Mouse (Mus musculus): ENCODE data around the gene Stk4.

Stk4 gene

DNA sequence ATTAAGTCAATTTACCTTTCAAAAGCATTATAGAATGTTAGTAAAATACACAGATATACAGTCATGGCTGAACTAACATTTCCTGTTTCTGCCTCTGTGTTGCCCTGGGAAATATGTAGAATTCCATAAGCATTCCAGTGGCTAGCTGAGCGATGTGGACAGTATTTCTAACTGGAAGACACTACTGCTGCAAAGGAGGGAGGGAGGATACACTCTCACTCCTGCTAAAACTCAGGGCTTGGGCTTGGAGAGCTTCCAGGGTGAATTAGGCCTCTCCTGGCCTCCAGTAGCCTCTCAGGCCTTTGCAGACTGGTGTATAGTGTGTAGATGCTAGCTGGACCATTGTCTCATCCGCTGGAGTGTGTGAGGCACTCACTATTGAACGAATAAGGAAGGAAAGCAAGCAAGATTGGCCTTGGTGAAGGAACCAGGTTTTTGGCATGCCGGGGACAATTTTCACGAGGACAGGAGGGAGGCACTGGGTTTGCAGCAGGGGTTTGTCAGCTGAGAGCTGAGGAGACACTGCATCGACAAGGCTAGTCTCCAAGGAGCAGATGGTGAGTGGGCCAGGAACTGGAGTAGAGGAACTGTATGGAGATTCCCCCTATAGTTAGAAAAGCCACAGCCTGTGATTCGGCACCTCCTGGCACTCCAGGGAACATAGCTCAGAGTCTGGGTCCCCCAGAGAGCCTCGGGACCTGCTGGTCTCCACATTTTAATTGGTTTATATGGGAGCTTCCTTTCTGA lies 104.7 kb downstream of the Stk4 start:
- peak; percentile 30 for DNase-seq

GRCm38 (mm10) chr2:164175850-164176249 lies 105.7 kb downstream of the Stk4 start:
- DNase-seq = no peak

DNA sequence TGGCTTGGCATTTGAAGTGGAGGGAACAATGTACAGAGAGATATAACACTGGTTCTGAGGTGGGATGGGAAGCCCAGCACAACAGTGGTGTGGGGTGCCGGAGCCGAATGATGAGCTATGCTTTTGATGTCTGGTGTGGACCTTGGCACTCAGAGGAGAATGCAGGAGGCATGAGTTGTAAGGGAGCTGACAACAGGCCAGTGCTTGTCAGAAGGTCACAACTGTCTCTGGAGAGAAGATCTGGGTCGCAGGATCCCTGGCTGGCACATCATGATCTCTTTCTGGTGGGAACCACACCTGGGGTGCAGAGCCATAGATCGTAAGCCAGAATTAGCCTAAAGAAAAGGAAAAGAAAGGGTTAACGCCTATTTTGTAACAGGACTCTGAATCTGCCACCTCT lies 107.7 kb downstream of the Stk4 start:
- no peak for DNase-seq

- no peak for DNase-seq
These were observed 110.0 kb downstream of the Stk4 start for GRCm38 (mm10) chr2:164180124-164180523.

GRCm38 (mm10) chr2:164180770-164181169 lies 110.6 kb downstream of the Stk4 start:
- DNase-seq = no peak

GRCm38 (mm10) chr2:164182692-164183255 lies 112.7 kb downstream of the Stk4 start, which contains the start of gene Wfdc5:
Wfdc5 (minus strand) TSS chr2:164182742.
- no peak for DNase-seq

GRCm38 (mm10) chr2:164183340-164183739 lies 113.2 kb downstream of the Stk4 start:
- DNase-seq = no peak

- DNase-seq = no peak
These were observed 114.1 kb downstream of the Stk4 start for GRCm38 (mm10) chr2:164184145-164184719.

DNA sequence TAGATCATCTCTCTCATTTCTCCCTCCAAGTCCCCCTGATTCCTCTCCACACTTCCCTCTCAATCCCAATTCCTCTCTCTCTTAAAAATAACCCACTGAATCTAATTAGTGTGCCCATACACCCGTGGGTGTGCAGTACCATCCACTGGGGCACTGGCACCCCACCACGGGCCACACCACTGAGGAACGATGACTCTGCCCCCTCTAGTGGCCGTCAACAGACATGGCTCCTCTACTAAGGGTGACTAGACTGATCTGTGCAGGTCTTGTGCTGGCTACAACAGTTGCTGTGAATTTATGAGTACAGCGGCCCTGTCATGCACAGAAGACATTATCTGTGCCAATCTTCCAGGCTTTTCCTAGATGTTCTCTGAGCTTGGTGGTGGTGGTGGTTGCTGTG lies 118.6 kb downstream of the Stk4 start:
- no peak for DNase-seq

- DNase-seq = no peak
These were observed 120.5 kb downstream of the Stk4 start, which contains the start of gene Wfdc12 for GRCm38 (mm10) chr2:164190576-164190975. Wfdc12 (minus strand) TSS chr2:164190608.

DNA sequence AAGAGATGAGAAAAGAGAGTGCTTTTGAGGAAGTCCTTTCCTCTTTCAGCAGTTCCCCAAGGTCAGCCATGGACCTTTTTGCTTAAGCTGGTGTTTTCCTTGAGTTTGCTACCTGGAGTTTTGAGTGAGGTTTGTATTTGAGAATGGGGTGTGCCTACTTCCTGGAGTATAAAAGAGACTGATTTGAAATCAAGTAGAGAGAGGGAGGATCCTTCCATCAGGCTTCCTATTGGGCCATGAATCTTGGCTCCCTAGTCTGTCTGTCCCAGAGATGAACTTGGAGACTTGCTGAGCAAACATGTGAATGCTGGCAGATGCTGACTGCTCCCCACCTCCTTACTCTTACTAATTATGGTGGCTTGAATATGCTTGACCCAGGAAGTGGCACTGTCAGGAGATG lies 122.2 kb downstream of the Stk4 start:
- DNase-seq = no peak

GRCm38 (mm10) chr2:164194959-164195630 lies 125.0 kb downstream of the Stk4 start:
- DNase-seq = no peak

DNA sequence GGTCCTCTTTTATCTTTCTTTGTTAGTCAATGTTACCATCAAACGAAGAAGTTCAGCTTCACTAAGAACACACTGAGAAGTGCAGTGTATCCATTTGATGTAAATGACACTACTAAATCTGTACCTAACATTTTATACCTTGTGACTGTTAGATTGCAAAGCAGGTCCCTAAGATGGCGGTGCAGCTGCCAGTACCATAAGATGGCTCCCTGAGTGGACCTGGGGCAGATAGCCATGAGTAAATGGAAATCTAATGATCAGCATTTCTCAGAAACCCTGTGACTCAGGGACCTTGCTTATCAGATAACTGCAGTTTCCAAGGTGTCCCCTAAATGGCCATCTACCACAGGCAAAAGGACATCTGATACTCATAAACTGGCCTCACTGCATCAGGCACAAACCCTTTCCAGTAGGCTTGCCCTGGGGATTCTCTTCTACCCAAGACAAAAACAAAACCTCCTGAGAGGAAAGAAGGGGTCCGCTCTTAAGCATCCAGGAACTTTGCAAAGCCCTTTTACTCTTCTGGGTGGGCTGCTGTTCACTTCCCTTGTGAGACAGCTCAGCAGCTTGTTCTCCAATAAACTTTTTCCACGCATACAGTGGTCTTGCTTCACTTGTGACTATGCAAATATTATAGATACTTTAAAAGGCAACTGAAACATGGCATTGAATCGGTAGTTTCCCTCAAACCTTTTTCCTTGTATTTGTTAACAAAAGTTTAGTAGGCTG lies 126.0 kb downstream of the Stk4 start:
- DNase-seq = no peak

DNA sequence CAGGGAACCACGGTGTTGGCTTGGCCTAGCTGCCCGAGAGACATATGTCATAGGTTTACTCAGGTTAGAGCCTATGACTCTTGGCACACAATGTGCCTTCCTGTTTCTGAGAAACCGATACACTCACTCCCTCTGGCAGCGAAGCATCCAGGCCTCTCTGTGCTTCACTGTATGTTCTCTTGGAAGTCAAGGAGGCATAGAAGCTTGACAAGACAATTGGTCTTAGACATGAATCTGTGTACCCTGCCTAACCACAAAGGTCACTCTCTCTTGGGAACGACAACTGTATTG lies 126.5 kb downstream of the Stk4 start:
- no peak for DNase-seq

- DNase-seq = no peak
These were observed 129.7 kb downstream of the Stk4 start, which contains the start of gene Wfdc15a for GRCm38 (mm10) chr2:164199626-164200327. Wfdc15a (minus strand) TSS chr2:164200130.
